In the genomic region with DNA sequence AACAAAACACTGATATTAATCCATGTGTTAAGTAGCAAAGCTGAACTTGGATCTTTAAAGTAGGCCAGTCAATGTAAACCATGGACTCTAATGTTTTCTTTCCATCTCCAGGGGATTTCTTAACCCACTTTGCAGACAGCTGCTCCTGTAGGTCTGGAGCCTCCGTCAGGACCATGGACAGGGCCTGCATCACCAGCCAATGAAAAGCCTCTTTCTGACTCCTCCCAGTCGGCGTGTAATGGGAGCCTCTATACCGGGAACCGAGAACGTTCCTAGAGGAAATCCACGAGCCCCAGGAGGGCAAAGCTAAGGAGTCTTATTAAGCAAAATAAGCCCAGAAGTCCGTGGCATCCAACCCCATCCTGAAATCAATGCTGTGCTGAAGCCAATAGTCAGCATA, we compare ENCODE assay signal across 8 mouse cellular contexts.
DNase-seq lines count a peak whose midpoint lies in the region; ATAC-seq lines count a peak whose summit lies in the region.

No protein-coding gene starts in this region.

- no peak for ATAC-seq in monocyte, adult 5-6 weeks (replicated peaks; ENCODE audit: insufficient number of reproducible peaks, low FRiP score, low TSS enrichment, poor library complexity, severe bottlenecking)

- intact Hi-C loops in gastrocnemius, postnatal 14 days (cut with DNase I; ENCODE audit: low total_unique reads) = no loop called here

- peak; percentile 10 for DNase-seq in gastrocnemius, postnatal 14 days
- no peak for DNase-seq in gastrocnemius, postnatal 25 days
- peak; percentile 8 for DNase-seq in urinary bladder, postnatal 14 days (ENCODE audit: low spot score)
- no peak for DNase-seq in urinary bladder, postnatal 10 days (ENCODE audit: low spot score)
- DNase-seq in kidney, postnatal 4 days = peak; percentile 85 to 88
- DNase-seq in frontal cortex, postnatal 36 days (ENCODE audit: low spot score in 2 of 2) = no peak
- DNase-seq in cerebellum, adult 11-12 months = no peak

Comparison
In these comparisons a context has a peak if more than half of its experiments do, and no peak if none do; other contexts are left out.
1. DNase-seq: peak in gastrocnemius, postnatal 14 days (single experiment), urinary bladder, postnatal 14 days (single experiment) and kidney, postnatal 4 days (2 of 2); none in gastrocnemius, postnatal 25 days (single experiment), urinary bladder, postnatal 10 days (single experiment), frontal cortex, postnatal 36 days (0 of 2) and cerebellum, adult 11-12 months (single experiment).